Mouse (Mus musculus) erythroid progenitor cell, adult 5-6 weeks (primary cell): ENCODE measurements around the gene Morc2a. TPM values are rescaled to one million over a fixed set of nuclear protein-coding genes. Genes with fewer than 3 reads are reported as not detected.

Source experiments
- ATAC-seq: replicated peaks from 2 replicates; pipeline ENCODE4 v1.8.0; 2016; ENCODE audit warnings: moderate number of reproducible peaks, mild to moderate bottlenecking, moderate TSS enrichment, inconsistent platforms; ENCODE audit not compliant: poor library complexity, low FRiP score, severe bottlenecking
- total RNA-seq, 2 experiments: library from RNA; stranded (forward) in 1 of 2; stranded (reverse) in 1 of 2; fragments of 150-400 nt in 1 of 2; fragments of 186-747, 209-891 nt in 1 of 2; gene quantifications; 2 replicates each; pipeline versions ENCODE4 v1.2.3 to v1.2.4; 2015 to 2017; ENCODE audit warnings: low replicate concordance in 2 of 2

Gene Morc2a
- total RNA-seq, 2 experiments from 2014 or later, result 5.0 to 9.3 TPM

DNA sequence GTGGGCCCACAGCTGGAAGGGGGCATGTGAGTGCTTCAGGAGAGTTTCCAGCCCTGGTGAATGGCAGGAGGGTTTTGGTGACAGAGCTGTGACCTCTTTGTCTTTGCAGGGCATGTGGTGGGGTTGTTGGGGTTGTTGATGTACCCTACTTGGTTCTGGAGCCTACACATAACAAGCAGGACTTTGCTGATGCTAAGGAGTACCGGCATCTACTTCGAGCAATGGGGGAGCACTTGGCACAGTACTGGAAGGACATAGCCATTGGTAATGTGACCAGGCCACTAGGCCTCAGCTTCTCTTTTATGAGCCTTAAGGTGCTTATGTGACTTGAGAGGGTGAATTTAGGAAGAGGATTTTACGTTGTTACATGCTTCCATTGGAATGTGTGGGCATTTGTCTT, 30.8 kb downstream of the Morc2a start:
- no peak for ATAC-seq

DNA sequence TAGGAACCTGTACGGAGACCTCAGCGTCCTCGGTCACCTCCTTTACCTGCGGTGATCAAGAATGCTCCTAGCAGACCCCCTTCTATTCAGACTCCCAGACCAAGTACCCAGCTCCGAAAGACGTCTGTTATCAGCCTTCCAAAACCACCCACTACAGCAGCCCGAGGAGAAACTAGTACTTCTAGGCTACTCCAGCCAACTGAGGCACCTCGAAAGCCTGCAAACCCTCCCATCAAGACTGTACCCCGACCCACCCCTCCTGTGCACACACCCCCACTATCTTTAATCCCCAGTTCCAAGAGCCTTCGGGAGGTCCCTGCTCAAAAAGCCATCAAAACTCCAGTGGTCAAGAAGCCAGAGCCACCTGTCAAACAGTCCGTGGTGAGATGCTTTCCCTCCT, 34.7 kb downstream of the Morc2a start:
- ATAC-seq, result no peak

DNA sequence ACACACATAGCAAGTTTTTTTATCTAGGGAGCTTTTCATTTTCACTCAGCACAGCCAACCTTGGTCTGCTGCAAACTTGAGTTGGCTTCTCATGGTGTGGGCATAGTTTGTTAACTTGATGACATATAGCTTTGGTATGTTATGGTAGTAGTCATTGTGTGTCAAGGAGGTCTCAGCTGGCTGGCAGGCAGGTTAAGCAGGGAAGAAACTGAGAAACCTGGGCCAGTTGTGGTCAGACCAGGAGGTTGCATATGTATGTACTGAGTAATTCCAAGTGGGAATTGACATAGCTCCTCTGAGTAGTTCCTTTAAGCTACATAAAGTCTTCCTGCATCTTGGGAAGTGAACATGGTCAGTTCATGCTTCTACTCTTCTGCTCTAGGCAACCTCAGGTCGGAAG, 35.2 kb downstream of the Morc2a start:
- ATAC-seq, result no peak

DNA sequence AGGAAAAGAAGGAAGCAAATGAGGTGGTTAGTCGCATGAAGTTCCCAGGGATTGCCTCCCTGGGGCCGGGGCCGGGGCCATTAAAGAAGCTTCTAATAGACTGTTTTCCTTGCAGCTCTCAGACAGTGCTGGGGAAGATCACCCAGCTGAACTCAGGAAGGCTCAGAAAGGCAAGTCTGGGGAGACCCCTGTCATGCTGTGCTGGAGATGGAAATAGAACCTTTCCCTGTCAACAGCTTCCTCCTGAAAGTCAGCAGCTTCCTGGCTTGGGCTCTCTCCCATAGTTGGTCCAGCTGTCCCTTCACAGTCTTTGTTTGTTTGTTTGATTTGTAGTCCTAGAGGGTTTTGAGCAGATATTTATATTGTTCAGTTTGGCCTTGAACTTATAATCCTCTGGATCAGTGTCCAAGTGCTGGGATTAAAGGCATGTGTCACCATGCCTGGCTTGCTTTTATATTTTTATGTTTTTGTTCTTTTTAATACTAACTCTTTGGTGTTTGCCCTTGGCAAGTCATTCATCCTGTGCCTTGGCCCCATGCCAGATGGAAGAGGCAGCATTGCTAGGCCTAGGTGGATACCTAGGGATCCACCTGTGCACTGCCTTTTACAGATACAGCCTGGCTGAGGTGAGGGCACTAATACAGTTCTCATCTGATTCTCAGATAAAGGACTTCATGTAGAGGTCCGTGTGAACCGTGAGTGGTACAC, 35.9 kb downstream of the Morc2a start:
- ATAC-seq, result no peak

DNA sequence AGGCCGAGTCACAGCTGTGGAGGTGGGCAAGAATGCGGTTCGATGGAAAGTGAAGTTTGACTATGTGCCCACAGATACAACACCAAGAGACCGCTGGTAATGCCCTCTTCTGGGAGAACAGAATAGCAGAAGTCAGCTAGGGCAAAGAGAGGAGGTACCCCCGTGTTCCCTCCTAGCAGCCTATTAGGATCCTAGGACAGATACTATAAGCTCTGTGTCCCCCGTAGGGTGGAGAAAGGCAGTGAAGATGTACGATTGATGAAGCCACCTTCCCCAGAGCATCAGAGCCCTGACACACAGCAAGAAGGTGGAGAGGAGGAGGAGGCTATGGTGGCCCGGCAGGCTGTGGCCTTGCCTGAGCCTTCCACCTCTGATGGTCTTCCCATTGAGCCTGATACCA, 36.4 kb downstream of the Morc2a start:
- no peak for ATAC-seq

DNA sequence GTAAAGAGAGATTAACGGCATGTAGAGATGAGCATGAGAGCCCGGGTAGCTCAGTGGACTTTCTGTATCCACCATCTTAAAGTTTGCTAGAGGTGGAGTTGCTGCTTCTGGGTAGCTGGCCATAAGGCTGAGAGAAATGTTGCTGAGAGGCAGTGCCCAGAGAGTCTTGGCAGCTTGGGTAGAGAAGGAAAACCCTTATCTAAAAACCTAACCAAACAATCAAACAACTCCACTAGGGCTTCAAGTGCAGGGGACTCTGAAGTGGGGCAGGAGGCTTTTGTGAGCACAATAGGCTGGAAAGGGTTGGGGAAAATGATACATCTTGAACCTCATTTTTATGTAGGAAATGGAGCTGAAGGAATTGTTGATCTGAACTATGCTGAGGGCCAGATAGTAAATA, 37.3 kb downstream of the Morc2a start:
- ATAC-seq, result no peak

DNA sequence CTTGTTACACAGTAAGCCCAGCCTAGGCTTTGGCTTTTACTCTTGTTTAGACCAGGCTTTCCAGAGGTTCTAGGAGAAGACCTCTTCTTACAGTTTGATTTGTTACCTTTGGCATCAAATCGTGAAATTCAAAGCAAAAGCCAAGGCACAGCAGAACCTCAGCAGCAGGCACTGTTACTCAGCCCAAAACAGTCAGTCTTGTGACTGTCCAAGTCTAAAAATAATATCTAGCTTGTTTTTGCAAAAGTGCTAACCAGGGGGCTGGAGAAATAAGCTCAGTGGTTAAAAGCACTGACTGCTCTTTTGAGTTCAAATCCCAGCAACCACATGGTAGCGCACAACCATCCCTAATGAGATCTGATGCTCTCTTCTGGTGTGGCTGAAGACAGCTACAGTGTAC, 37.9 kb downstream of the Morc2a start:
- no peak for ATAC-seq

DNA sequence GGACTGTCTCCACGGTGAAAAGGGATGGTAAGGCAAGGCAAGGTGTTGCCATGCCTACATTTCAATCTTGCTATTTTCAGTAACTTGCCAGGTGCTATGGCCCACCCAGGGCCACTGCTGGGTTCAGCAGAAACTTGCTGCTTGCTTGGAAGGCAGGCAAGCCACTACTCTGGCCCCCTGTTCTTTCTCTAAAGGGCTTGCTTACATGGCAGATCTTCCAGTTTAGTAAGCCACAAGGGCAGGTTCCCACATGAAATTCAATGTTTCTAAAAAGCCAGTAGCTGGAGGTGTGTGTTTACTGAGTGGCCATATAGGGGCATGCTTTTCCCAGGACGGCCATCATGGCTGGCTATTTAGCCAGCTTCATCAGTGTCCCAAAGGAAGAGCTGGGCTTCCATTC, 42.8 kb downstream of the Morc2a start:
- ATAC-seq, result no peak

DNA sequence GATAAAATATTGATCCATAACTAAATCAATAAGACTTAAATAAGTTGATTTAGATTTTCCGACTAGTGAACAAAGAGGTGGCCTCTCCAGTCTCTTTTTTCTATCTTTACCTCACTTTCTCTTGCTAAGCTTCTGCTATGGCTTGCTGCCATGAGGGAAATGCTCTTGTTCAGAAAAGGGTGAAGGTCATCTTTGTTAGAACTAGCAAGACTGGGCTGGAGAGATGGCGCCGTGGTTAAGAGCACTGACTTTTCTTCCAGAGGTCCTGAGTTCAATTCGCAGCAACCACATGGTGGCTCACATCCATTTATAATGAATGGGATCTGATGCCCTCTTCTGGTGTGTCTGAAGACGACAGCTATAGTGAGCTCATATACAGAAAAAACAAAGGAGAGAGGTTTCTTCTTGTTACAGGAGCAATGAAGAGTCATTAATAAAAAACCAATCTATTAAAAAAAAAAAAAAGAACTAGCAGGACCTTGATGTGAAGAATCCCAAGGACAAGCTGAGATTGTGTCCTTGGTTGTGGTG, 47.2 kb downstream of the Morc2a start:
- ATAC-seq, result no peak

DNA sequence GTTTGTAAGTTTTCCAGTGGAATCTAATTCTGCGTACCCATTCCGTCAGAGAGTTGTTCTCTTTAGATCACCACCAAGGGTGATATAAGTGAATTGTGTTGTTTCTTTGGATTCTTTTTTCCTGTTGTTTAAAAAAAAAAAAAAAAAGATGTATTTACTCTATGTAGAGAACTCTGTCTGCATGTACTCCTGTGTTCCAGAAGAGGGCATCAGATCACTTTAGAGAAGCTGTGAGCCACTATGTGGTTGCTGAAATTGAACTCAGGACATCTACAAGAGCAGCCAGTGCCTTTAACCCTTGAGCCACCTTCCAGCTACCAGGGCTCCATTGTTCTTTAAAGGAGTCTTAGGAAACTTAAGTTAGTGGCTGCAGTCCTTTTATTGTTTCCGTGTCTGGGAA, 48.5 kb downstream of the Morc2a start:
- ATAC-seq, result no peak

DNA sequence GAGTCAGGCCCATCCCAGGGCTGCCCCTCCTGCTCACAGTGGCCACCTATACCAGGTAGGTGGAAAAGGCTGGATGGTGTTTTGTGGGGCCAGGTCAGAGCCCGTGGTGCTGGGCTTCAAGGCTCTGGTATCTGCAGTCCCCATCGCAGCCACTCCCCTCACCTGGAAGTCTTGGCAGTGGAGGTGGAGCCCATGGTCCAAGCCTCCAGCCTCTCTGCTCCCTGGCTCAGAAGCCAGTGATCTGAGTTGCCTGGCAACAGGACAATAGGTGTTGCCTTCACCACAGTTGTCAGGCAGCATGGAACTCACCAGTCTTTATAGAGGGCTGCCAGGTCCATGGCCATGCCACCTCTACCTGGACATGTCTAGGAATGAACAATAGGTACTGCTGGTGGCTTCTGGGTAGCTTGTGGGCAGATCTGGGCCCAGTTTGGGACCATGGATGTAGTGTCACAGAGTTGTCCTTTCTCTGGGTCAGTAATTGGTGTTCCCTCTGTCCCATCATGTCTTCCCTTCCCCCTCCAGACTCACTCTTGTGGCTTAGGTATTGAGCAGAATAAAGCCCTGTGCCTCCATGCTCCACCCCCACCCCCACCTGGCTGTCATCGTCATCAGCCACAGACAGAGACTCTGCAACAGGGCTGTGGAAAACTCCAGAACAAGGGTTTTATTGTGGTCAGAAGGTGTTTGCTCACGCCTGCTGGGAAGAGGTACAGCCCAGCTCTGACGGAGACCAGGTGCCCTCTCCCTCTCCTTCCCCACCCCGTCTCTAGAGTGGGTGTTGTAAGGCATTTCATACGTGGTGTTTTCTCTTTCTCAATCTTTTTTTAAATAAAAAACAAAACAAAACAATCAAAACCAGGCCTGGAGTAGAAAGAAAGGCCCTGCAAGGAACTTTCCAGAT, 54.4 kb downstream of the Morc2a start:
- ATAC-seq, result no peak

DNA sequence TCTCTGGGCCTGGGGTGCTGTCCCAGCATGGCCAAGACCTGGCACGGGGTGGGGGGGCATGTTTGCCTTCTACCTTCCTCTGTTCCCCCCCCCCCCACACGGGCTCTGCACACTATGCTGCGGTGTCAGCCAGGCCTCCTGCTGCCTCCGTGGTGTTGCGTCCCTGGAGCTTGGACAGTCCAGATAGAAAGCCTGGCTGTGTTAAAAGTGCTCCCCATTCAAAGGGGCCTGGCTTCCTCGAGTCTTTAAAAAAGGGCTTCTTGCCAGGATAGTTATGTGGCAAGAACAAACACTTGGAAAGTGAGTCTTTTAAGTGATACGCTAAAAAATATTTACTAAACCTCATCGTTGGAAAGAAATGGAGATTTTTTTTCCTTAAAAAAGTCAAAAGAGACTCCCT, 55.4 kb downstream of the Morc2a start:
- ATAC-seq, result no peak

DNA sequence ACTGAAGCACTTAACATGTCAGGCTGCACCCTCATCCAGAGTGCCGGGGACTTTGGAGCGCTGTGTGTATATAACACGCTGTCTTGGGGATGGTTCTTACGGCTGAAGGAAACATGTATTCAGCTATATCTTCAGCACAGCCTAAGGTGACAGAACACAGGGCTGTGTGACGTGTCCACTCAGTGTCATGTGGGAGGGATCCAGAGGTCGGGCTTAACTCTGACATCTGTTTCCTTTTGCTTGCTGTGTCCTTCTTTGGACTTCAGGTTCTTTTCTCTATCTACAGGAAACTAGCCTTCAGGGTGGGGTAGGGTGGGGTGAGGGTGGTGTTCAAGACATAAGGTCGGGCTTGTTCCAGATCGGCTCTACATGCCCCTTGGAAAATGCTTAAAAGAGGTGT, 58.1 kb downstream of the Morc2a start:
- ATAC-seq, result no peak

DNA sequence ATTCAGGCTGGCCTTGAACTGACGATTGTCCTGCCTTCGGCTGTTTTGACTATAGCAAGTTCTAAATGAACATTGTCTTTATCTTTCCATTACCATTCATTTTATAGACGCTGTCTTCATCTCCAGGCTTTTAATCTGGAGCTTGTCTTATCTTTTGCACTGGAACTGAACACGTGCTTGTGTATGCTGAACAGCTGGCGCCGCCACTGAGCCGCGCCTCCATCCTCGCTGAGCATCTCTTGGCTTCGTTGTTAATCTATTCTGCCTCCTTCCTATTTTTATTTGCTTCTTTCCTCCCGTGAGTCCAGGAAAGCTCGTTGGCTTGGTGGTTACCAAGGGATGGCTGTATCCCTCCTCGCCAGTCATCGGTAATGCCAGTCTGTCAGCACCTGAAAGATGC, 61.2 kb downstream of the Morc2a start:
- no peak for ATAC-seq

DNA sequence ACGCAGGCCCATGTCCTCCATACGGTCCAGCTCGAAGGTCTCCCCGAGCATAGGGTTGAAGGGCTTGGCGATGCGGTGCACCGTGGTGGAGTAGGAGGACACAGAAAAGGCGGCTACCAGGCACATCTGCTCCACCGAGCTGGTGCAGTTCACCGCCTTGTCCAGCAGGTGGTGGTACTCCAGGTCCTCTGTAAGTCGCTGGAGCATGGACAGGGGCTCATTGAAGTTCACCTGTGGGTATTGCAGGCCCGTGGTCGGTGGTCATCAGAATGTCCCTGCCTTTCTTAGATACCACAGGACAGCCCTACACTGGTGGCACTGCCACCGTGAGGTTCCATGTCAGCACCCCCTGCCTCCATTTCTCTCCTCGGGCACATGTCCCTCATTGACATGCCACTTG, 65.5 kb downstream of the Morc2a start:
- ATAC-seq, result peak; percentile 64; the same call in 1 of the 2 replicates

DNA sequence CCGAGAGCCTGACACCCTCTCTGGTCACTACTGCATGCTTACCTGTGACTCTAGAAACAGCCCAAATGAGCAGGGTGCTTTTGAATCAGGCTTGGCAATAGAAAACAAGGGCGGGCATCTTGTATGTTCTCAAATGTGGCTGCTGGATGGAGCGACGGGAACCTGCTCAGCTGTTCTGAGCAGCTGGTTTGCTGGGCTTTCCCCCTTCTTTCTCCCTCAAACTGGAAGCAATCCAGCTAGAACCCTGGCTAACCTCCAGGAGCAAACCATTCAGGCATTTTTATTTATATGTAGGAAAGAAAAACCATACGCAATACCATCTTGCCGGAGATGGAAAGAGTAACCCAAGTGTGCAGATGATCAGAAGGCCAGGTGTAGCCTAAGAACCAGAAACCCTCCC, 67.7 kb downstream of the Morc2a start:
- ATAC-seq, result no peak

DNA sequence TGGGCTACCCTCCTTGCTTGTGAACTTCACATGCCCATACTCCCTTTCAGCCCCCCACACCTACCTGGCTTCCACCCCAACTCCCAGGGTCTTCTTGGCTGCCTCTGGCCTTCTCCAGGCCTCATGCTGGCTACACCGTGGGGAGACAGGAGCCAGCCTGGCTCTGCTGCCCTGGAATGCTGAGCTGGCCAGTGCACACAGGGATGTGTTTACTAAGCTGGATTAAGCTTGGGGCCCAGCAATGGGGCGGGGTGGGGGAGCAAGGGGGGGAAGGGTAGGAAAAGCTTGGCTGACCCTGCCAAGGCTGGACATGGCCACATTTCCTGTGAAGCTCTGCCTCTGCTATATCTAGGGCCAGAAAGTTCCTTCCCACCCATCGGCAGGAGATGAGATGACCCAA, 73.0 kb downstream of the Morc2a start:
- no peak for ATAC-seq

DNA sequence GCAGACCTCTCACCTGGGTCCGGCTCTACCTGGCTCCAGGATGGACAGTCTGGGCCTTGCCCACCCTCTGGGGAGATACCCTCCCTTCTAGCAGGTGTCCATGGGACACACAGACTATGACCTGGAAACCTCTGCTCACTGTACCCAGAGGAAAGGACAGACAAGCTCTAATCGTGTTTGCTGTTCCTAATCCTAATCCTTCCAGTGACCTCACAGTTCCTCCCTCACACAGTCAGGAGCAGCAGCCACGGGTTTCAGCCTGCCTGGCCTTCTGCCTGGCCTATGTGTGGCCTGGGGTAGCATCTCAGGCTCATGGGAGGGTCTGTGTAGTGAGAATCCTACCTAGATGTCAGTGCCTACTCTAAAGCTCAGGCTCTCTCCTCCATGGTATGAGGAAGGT, 73.9 kb downstream of the Morc2a start:
- no peak for ATAC-seq

DNA sequence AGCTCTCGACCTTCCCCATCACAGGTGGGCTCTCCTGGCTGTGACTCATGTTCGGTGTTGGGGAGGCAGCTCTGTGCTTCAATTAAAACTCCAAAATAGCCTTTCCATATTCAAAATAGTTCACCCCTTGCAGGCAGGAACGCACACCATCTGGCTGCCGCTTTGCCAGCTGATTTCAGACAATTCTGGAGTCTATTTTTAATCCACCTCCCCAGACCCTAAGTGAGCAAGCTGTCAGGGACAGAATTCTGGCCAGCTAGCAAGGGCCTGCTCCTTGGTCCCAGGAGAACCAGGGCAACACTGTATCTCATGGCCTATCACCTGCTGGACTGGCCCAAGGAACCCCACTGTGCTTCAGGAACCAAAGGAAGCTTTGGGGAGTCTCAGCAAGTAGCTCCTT, 74.9 kb downstream of the Morc2a start:
- ATAC-seq, result no peak

DNA sequence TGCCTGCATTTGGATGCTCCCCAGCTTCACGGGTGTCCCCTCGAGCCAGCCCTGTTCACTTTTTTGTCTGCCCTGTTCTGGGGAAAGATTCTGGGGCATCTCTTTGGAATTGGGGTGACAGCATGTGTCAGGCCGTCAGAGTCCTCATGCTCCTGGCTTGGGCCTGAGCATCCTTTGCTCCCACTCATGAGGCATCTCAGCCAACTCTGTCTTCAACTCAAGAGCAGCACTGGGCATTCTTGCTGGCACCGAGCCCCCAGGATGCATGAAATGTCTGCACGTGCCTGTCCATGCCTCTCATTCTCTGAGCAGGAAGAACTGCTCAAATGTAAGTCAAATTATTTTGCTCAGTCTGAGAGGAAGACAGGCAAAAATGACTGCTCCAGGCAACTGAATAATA, 75.7 kb downstream of the Morc2a start:
- no peak for ATAC-seq
